Mouse (Mus musculus): ENCODE results near the gene Arl10.

The Arl10 gene

DNA sequence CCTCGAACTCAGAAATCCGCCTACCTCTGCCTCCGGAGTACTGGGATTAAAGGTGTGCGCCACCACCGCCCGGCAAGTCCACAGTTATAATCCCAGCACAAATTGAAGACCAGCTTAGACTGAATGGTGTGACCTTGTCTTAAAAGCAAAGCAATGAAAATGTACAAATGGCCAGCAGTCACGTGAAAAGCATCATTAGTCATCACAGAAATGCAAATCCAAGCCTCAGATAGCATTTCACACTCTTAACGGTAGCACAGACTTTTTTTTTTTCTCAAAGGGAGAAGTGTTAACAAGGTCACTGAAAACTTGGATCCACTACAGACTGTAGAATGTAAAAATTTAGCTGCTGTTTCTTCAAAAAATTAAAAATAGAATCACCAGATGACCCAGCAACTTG, 41.5 kb downstream of the Arl10 start:
- CTCF ChIA-PET, result interaction anchor here (0.8 to 1.0 kb wide), 2 partner anchors 12 to 122 kb away, joined by 4 read pairs; no protein-coding TSS in a partner anchor

DNA sequence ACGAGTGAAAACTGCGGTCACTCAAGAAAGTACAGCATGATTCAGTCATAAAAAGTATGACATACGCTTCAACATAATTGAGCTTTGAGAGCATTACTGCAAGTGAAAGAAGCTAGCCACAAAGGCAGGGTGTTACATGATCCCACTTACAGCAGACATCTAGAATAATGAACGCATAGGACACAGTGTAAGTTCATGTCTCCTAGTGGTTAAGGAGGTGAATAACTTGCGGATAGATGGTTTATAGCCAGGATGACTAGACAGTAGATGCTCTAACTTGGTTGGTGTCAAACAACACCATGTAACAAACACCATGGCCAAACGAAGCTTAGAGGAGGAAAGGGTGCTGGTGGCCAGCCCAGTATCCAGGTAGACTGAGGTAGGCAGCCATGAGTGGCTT, 42.2 kb downstream of the Arl10 start:
- CTCF ChIA-PET, result interaction anchor here (1.0 kb wide), 1 partner anchor 13 kb away, joined by 4 read pairs; no protein-coding TSS in a partner anchor

DNA sequence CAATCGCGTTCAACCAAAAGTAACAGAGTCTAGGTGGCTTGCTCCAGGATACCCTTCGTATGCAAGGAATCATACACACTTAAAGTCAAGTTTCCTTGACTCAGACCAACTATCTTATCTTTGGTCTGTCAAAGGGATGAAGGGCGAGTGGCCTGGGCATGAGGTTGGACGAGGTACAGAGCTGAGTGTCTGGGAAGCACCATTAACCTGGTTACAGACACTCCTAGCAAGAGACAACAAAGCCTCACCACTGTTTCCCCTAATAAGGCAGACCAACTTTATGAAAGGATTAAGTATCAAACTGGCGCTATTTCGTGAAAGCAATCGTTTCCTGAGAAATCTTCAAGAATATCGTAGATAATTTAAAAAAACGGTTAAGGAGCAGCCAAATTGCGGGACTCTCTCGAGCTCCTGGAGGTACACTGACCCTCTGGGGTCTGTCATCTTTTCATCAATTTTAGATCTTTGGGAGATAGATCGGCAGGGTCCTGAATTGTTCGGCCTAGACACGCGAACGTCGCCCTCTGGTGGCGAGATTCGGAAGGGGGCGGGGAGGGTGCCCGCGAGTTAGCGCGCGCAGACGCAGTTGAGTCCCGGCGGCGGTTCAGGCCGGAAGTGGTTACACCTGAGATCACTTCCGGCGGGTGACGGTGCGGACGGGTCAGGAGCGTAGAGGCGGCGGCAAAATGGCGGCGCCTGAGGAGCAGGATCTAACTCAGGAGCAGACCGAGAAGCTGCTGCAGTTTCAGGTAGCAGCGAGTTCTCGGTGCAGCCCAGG, 46.5 kb downstream of the Arl10 start, which contains the start of gene Faf2:
Faf2 (plus strand) TSS at position 630 of the 778 bp plus-strand sequence.
- CTCF ChIA-PET, result interaction anchor here (1.0 kb wide), 1 partner anchor 12 kb away, joined by 3 read pairs; no protein-coding TSS in a partner anchor

DNA sequence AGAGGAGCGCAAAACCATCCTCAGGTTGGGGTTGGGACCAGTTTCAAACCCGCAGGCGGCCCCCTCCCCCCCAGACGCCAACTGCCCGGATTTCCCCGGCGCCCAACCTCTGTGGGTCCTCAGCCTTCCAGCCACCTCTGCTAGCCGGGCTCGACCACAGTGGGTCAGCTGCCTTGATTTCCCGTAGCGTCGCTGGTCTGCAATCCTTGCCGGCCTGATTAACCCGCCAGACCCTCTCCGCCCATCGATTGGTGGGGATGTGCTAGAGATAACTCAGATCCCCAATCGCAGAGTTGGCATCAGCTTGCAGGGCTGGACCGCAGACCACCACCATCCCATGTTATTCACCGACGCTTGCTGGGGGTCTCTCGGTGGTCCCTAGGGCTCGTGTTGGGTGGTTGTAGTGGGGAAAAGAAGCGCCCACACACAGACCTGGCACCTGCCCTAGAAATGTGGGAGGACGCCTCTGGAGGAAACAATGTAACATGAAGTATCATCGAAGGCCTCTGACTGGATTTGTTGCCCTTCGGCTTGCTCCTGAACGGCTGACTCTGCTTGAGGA, 47.2 kb downstream of the Arl10 start:
- CTCF ChIA-PET, result interaction anchor here (1.0 kb wide), 1 partner anchor 11 kb away, joined by 3 read pairs; no protein-coding TSS in a partner anchor

DNA sequence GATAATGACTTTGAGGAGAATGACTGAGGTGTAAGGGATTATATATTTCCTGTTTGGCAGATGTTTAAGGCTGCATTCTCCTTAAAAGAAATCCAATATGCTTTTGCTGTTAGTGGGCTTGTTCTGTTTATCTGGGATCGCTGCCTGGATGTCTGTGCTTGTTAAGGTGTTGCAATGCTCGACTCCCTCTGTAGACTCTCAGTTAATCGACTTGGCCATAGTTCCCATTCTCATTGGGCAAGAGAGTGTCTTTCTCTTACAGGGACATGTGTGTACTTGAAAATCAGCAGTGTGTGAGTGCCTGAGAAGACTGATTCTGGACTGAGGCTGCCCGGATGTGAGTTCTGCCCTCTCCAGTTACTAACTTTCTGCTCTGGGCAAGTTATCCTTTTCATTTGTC, 54.3 kb downstream of the Arl10 start:
- CTCF ChIA-PET, result no interaction called here
